Mouse (Mus musculus) gastrocnemius, adult 2 months (tissue): ENCODE measurements at regions not wholly inside any gene's neighbourhood (a gene's known extent, or its start where the extent isn't known, plus 50 kb on each side); places are given as distances from the start of the nearest gene placed in this dataset.

ENCODE experiments used
- DNase-seq: peaks from one replicate; pipeline ENCODE4 v3.0.0; 2022
- H3K27ac ChIP-seq: fragments of 200-600 bp; 2 replicates; pipeline ENCODE4 v1.8.1; 2022; ENCODE audit warnings: mild to moderate bottlenecking
- H3K4me3 ChIP-seq: fragments of 200-600 bp; 2 replicates; pipeline ENCODE4 v1.8.1; 2022; ENCODE audit warnings: mild to moderate bottlenecking, moderate library complexity
- CTCF ChIP-seq: fragments of 200-600 bp; IDR thresholded peaks from 2 replicates; pipeline ENCODE4 v1.8.1; 2022; ENCODE audit warnings: antibody characterized with exemption, mild to moderate bottlenecking, moderate library complexity
- intact Hi-C: fragments of 180-260 bp; cut with DNase I; formaldehyde crosslinking; loops from one replicate; pipeline ENCODE4 v1.15.1; 2025

DNA sequence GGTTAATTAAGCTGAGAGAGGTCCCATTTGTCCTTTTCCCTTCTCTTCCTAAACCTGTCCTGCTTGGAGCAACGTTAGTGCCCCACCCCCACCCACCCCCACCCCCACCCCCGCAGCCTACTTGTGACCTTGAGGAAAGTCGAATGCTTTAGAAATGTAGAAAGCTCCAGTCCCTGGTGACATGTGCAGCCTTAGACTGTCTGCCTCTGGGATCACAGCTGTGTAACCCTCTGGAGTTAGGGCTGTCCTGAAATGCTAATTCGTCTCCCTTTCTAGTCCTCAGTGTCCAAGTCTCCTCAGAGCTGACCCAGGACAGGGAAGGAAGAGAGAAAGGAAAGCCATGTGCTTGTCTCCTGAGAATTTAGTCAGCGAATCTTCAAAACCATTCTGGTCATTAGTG, 125.0 kb upstream of the Bcor start:
- no peak for DNase-seq
- TF ChIP-seq CTCF, result no peak
- intact Hi-C loops, result no loop called here

GRCm38 (mm10) chrX:12285976-12286909, 126.1 kb upstream of the Bcor start:
- Histone ChIP-seq H3K27ac (no peak overlapping the region), H3K4me3 (no peak overlapping the region)
- DNase-seq, result no peak
- no peak for TF ChIP-seq CTCF
- intact Hi-C loops, result no loop called here

More for the DNA sequence above, 125.0 kb upstream of the Bcor start:
- no peak overlapping the region for H3K4me3 ChIP-seq
- H3K27ac ChIP-seq, result no peak overlapping the region

- no peak for TF ChIP-seq CTCF
- intact Hi-C loops, result no loop called here
- Histone ChIP-seq H3K27ac (no peak overlapping the region), H3K4me3 (no peak overlapping the region)
- no peak for DNase-seq
These were observed 126.9 kb upstream of the Bcor start for GRCm38 (mm10) chrX:12286910-12287522.

DNA sequence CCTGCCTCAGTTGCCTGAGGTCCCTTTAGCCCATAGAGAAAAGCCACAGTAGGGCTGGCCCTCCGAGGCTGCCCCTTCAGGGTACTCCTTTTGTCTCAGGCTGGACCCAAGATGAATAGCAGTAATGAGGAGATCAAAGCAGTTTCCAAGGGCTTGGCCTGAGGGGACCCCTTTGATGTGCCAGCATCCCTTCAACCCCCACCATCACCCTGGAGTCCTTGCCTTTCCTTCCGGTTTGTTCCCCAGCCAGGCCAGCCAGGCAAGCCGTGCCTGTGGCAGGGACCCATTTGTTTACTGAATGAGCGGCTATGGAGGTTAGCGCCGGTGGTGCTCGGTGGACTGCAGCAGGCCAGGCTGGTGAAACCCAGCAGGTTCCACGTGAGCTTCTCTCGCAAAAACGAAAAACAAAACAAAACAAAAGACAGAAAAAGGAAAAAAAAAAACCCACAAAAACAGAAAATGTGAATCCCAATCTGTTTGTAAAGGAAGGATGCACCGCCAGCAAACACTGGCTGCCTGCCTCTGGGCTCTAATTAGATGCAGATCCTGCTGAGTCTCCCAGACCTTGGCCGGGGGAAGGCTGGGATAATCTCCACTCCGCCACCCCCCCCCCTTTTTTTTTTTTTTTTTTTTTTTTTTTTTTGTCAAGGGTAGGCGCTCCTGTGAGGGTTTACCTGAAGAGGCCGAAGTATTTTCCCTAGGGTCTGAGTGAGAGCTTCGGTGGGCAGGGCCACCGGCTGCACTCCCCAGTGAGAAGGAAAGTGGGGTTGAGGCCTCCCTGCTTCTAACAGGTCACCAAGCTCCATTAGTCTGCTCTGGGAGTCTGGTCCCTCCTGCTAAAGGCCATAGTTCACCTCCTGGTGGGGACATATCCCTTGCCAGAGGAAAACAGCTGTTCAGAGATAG, 127.8 kb upstream of the Bcor start:
- DNase-seq, result peak; percentile 31
- intact Hi-C loops, result no loop called here
- Histone ChIP-seq H3K4me3 (0 out of 2 replicates have a peak overlapping the region, but pooled peaks have one; percentile 15), H3K27ac (no peak overlapping the region)
- no peak for TF ChIP-seq CTCF

- no peak for DNase-seq
- H3K4me3 ChIP-seq, result no peak overlapping the region
- TF ChIP-seq CTCF, result no peak
- H3K27ac ChIP-seq, result no peak overlapping the region
- intact Hi-C loops, result no loop called here
These were observed 128.5 kb upstream of the Bcor start for GRCm38 (mm10) chrX:12288562-12289117.

DNA sequence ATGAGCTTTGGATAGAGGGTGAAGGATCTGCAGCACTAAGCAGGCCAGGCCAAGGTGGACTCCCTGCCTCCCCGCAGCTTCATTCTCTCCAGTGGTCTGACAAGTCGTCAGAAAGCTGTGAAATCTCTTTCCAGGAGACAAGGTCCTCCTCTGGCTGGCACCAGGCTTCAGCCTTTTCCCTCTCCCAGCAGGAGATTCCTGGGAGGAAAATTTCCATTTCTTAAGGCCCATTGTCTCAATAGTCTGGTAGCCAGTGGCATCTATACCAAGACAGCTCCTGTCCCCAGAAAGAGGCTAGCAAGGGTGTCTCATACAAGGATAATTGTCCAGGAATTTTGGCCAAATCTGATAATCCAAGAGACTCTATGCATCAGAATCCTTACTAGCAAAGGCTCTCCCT, 133.0 kb upstream of the Bcor start:
- H3K27ac ChIP-seq, result no peak overlapping the region
- no peak for DNase-seq
- no peak overlapping the region for H3K4me3 ChIP-seq
- intact Hi-C loops, result no loop called here
- no peak for TF ChIP-seq CTCF

DNA sequence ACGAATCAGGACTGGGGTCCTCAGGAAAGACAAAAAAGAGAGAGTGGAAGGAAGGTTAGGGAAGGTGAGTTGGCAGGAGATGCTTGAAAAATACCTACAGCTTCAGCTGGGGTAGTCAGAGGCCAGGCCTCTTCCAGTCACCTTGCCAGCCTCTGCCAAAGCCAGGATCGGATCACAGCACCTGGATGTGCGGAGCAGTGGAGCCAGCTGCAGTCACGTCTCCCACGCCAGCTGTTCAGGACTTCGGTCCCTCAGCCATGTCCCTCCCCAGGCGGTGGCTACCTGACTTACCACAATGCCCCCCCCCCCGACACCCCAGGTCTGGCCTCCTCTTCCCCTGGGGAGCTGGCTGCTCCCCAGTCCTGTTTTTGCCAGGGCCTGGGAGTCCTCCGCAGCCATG, 134.3 kb upstream of the Bcor start:
- DNase-seq, result peak; percentile 22
- no peak overlapping the region for H3K27ac ChIP-seq
- TF ChIP-seq CTCF, result no peak
- intact Hi-C loops, result no loop called here
- no peak overlapping the region for H3K4me3 ChIP-seq

- DNase-seq, result no peak
- Histone ChIP-seq H3K4me3 (no peak overlapping the region), H3K27ac (no peak overlapping the region)
- no peak for TF ChIP-seq CTCF
- intact Hi-C loops, result no loop called here
These were observed 134.8 kb upstream of the Bcor start for GRCm38 (mm10) chrX:12294941-12295340.

- no peak for DNase-seq
- Histone ChIP-seq H3K4me3 (no peak overlapping the region), H3K27ac (no peak overlapping the region)
- intact Hi-C loops, result no loop called here
- TF ChIP-seq CTCF, result no peak
These were observed 136.3 kb upstream of the Bcor start for GRCm38 (mm10) chrX:12296264-12297053.

GRCm38 (mm10) chrX:12298609-12299008, 138.5 kb upstream of the Bcor start:
- no peak overlapping the region for H3K4me3 ChIP-seq
- no peak for TF ChIP-seq CTCF
- no peak for DNase-seq
- no peak overlapping the region for H3K27ac ChIP-seq
- intact Hi-C loops, result no loop called here

DNA sequence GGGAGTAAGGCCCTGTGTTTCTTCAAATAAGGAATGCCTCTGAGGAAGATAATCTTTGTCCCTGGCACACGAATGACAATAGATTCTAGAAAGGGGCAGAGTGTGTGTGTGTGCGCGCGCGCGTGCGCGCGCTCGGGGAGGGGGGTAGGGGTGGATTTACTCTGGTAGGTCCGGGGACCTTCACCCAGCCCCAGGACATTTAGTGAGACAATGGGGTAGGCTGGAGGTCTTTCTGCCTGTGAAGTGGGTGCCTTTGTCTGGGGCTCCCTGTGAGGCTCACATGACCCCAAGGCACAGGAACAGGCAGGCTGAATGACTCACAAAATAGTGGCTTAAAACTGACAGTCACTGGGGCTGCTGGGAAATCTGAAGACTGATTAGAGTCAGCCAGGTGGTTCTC, 139.1 kb upstream of the Bcor start:
- TF ChIP-seq CTCF, result no peak
- DNase-seq, result no peak
- H3K27ac ChIP-seq, result no peak overlapping the region
- intact Hi-C loops, result no loop called here
- H3K4me3 ChIP-seq, result no peak overlapping the region

- intact Hi-C loops, result no loop called here
- no peak for TF ChIP-seq CTCF
- no peak overlapping the region for H3K4me3 ChIP-seq
- no peak for DNase-seq
- H3K27ac ChIP-seq, result no peak overlapping the region
These were observed 144.5 kb upstream of the Bcor start for GRCm38 (mm10) chrX:12304678-12305077.
